ENCODE assay signal across 33 mouse cellular contexts in genomic region chr5:147272808-147273345, GRCm38 (mm10). TPM values are rescaled to one million over a fixed set of nuclear protein-coding genes. Genes with fewer than 3 reads are reported as not detected.
DNase-seq lines count a peak whose midpoint lies in the region; TF ChIP-seq lines count a peak whose summit lies in the region.
"Had no signal": no experiment of that assay in that cellular context is flagged by ENCODE, and none has a peak within 500 bp of the region (broad histone marks: within the 10 kb centered on the region; RNA-seq: fewer than 3 reads in every experiment).

No protein-coding gene starts in this region.

- H3K36me3 ChIP-seq in small intestine, adult 2 months (ENCODE audit: control insufficient read depth, insufficient read depth, low read length), result no peaks in the 10 kb centered on the region
- H3K36me3 ChIP-seq: G1E; heart, embryonic 13.5 days; limb, embryonic 13.5 days; liver, embryonic 13.5 days; lung, embryonic 15.5 days had no signal

- WGBS in small intestine, adult 2 months, result 25% methylated on average over 10 of the region's 10 CpGs

- peaks cover 70% of the 10 kb centered on the region for H3K27me3 ChIP-seq in small intestine, adult 2 months (ENCODE audit: control insufficient read depth, insufficient read depth, low read length)

- intact Hi-C loops in heart, postnatal 10 days (cut with DNase I), result no loop called here
- intact Hi-C loops in left cerebral cortex, postnatal 36 days (cut with DNase I), result loop anchor here (5.0 kb wide), 2 partner anchors 34 to 86 kb away; partner anchors contain the start of genes Cdx2 and Gsx1

- no peak for TF ChIP-seq POLR2A in small intestine, adult 2 months (IDR thresholded peaks at IDR 0.05; ENCODE audit: low read depth, low read length)

- DNase-seq in heart, adult 11 months, result peak; percentile 65
- DNase-seq in heart, postnatal 10 days, result no peak
- DNase-seq in retina, embryonic 14.5 days (ENCODE audit: low spot score), result peak; percentile 34
- no peak for DNase-seq in retina, postnatal 1 day
- no peak for DNase-seq in frontal cortex, postnatal 36 days (ENCODE audit: low spot score in 2 of 2)
- no peak for DNase-seq in left cerebral cortex, postnatal 36 days (ENCODE audit: low spot score in 2 of 2)
- DNase-seq: adrenal gland, postnatal 36 days; cerebellum, adult 9-11 months; gastrocnemius, postnatal 14 days; heart, adult 2 months; kidney, adult 9 months; kidney, postnatal 14 days; liver, embryonic 13.5 days; lung, postnatal 36 days had no signal

- no peaks in the 10 kb centered on the region; the same call in 1 of the 2 replicates for H3K4me1 ChIP-seq in small intestine, adult 2 months (ENCODE audit: control insufficient read depth, insufficient read depth, insufficient read length, low read length)

- no peak overlapping the region for H3K27ac ChIP-seq in small intestine, adult 2 months (ENCODE audit: insufficient read depth, low read depth, low read length)
- H3K27ac ChIP-seq: heart, adult 2 months; heart, embryonic 13.5 days; hindbrain, embryonic 14.5 days; limb, embryonic 13.5 days; liver, embryonic 13.5 days; lung, embryonic 15.5 days had no signal

- peak overlapping the region; percentile 30; the same call in 1 of the 2 replicates for H3K4me3 ChIP-seq in small intestine, adult 2 months (ENCODE audit: low read depth, low read length)
- H3K4me3 ChIP-seq: heart, adult 2 months; heart, embryonic 13.5 days; limb, embryonic 13.5 days; liver, embryonic 13.5 days; lung, embryonic 15.5 days; megakaryocyte, embryonic 14.5 days had no signal

- TF ChIP-seq CTCF in small intestine, adult 2 months (IDR thresholded peaks at IDR 0.05; ENCODE audit: extremely low read depth, insufficient read length, insufficient replicate concordance, low read depth, low read length), result no peak

RNA-seq across cellular contexts. Expression of gene Pdx1, which starts 3.1 kb away (rescaled TPM):
- not detected for total RNA-seq in heart, postnatal 10 days (2021)
- polyA plus RNA-seq in small intestine, adult 2 months (2012; rRNA removed), result 0.32 and 65.5 TPM in 2 replicates
- total RNA-seq in left cerebral cortex, postnatal 36 days (2021), result not detected
- total RNA-seq: adrenal gland, adult 18-20 months; adrenal gland, postnatal 36 days; CH12.LX; common myeloid progenitor, adult 5-6 weeks; G1E; gastrocnemius, postnatal 14 days; heart, adult 2 months; heart, postnatal 25 days; layer of hippocampus, adult 18-20 months; layer of hippocampus, postnatal 25 days; midbrain, postnatal 0 days had no signal
- polyA plus RNA-seq: embryonic facial prominence, embryonic 14.5 days; forebrain, embryonic 16.5 days; G1E; heart, adult 2 months; heart, embryonic 13.5 days; hindbrain, embryonic 14.5 days; inflammation-experienced regulatory T-cells, adult 6 months; limb, embryonic 13.5 days; liver, embryonic 13.5 days; lung, embryonic 15.5 days; midbrain, postnatal 0 days; Patski; urinary bladder, adult 2 months had no signal

RNA-seq across cellular contexts. Expression of gene Cdx2, which starts 34.2 kb away (rescaled TPM):
- total RNA-seq in heart, postnatal 10 days (2021), result not detected
- 116 and 344 TPM in 2 replicates for polyA plus RNA-seq in small intestine, adult 2 months (2012; rRNA removed)
- total RNA-seq in left cerebral cortex, postnatal 36 days (2021), result not detected
- total RNA-seq: adrenal gland, adult 18-20 months; adrenal gland, postnatal 36 days; CH12.LX; common myeloid progenitor, adult 5-6 weeks; G1E; gastrocnemius, postnatal 14 days; heart, adult 2 months; heart, postnatal 25 days; layer of hippocampus, adult 18-20 months; layer of hippocampus, postnatal 25 days; midbrain, postnatal 0 days had no signal
- polyA plus RNA-seq: embryonic facial prominence, embryonic 14.5 days; forebrain, embryonic 16.5 days; G1E; heart, adult 2 months; heart, embryonic 13.5 days; hindbrain, embryonic 14.5 days; inflammation-experienced regulatory T-cells, adult 6 months; liver, embryonic 13.5 days; lung, embryonic 15.5 days; midbrain, postnatal 0 days; urinary bladder, adult 2 months had no signal

RNA-seq across cellular contexts. Expression of gene Urad, which starts 49.4 kb away (rescaled TPM):
- not detected for total RNA-seq in heart, postnatal 10 days (2021)
- polyA plus RNA-seq in small intestine, adult 2 months (2012; rRNA removed), result 3.1 and 4.7 TPM in 2 replicates
- not detected for total RNA-seq in left cerebral cortex, postnatal 36 days (2021)
- total RNA-seq: CH12.LX; common myeloid progenitor, adult 5-6 weeks; G1E; gastrocnemius, postnatal 14 days; heart, adult 2 months; heart, postnatal 25 days; layer of hippocampus, adult 18-20 months; layer of hippocampus, postnatal 25 days; midbrain, postnatal 0 days had no signal
- polyA plus RNA-seq: embryonic facial prominence, embryonic 14.5 days; forebrain, embryonic 16.5 days; G1E; heart, adult 2 months; heart, embryonic 13.5 days; hindbrain, embryonic 14.5 days; inflammation-experienced regulatory T-cells, adult 6 months; limb, embryonic 13.5 days; lung, embryonic 15.5 days; midbrain, postnatal 0 days; Patski; urinary bladder, adult 2 months had no signal

Comparison
In these comparisons a context has a peak if more than half of its experiments do, and no peak if none do; other contexts are left out.
1. DNase-seq: peak in heart, adult 11 months (single experiment) and retina, embryonic 14.5 days (single experiment); none in heart, postnatal 10 days (0 of 2), retina, postnatal 1 day (single experiment), frontal cortex, postnatal 36 days (0 of 2) and left cerebral cortex, postnatal 36 days (0 of 2).